Mouse (Mus musculus) kidney, postnatal 0 days (tissue): ENCODE results near the gene Ctbp2. TPM values are rescaled to one million over a fixed set of nuclear protein-coding genes. Genes with fewer than 3 reads are reported as not detected.

Experiments used
- ATAC-seq: fragments of 200-750 bp; cut with Nextera tagmentation; replicated peaks from 2 replicates; pipeline ENCODE4 v1.8.0; 2017; ENCODE audit warnings: low read depth, moderate number of reproducible peaks, moderate TSS enrichment, moderate library complexity; ENCODE audit not compliant: low FRiP score
- DNase-seq: peaks from one replicate; pipeline ENCODE4 v3.0.0-alpha.2; 2016; ENCODE audit warnings: low spot score
- H3K27ac ChIP-seq: fragments of 300-500 bp; sonication (generic); 2 replicates; pipeline ENCODE4 v1.5.1; 2014; ENCODE audit warnings: mild to moderate bottlenecking
- H3K27me3 ChIP-seq: fragments of 300-500 bp; sonication (generic); 2 replicates; pipeline ENCODE4 v1.6.1; 2014; ENCODE audit warnings: low read length, mixed read lengths; ENCODE audit not compliant: insufficient read depth
- H3K36me3 ChIP-seq: fragments of 300-500 bp; sonication (generic); 2 replicates; pipeline ENCODE4 v1.6.1; 2014; ENCODE audit warnings: low read length, mixed read lengths; ENCODE audit not compliant: insufficient read depth
- H3K4me1 ChIP-seq: fragments of 300-500 bp; sonication (generic); replicated peaks from 2 replicates; pipeline ENCODE4 v1.6.1; 2014; ENCODE audit warnings: antibody characterized with exemption, low read length, mixed read lengths; ENCODE audit not compliant: insufficient read depth
- H3K4me2 ChIP-seq: fragments of 300-500 bp; sonication (generic); 2 replicates; pipeline ENCODE4 v1.6.1; 2014; ENCODE audit warnings: mild to moderate bottlenecking, low read length, moderate library complexity, mixed read lengths
- H3K4me3 ChIP-seq: fragments of 300-500 bp; sonication (generic); replicated peaks from 2 replicates; pipeline ENCODE4 v1.5.1; 2014; ENCODE audit warnings: low read depth, low read length
- H3K9ac ChIP-seq: fragments of 300-500 bp; sonication (generic); 2 replicates; pipeline ENCODE4 v1.6.1; 2014; ENCODE audit warnings: low read depth, low read length
- H3K9me3 ChIP-seq: fragments of 300-500 bp; sonication (generic); replicated peaks from 2 replicates; pipeline ENCODE4 v1.6.1; 2016; ENCODE audit warnings: low read length, inconsistent platforms, mixed read lengths
- CTCF ChIP-seq: IDR thresholded peaks from 2 replicates; pipeline ENCODE4 v1.5.1; 2016; ENCODE audit warnings: antibody characterized with exemption, low read depth, mild to moderate bottlenecking, moderate library complexity
- WGBS: fragments of 180-500 bp; shearing (Covaris S2); extraction: QIAGEN DNeasy Blood & Tissue Kit; methylation state at CpG from one replicate; pipeline ENCODE4 v1.1.7; 2014; 5-methylcytosine and 5-hydroxymethylcytosine counted together
- polyA plus RNA-seq: library from polyadenylated mRNA; unstranded; fragments of >200 nt; fragmentation: Nextera tagmentation; extraction: Ambion mirVana; gene quantifications from 2 replicates; pipeline ENCODE4 v1.2.1, GENCODE M21; 2015

Gene Ctbp2
- polyA plus RNA-seq, 1 experiment from 2014 or later: 89.1 TPM

DNA sequence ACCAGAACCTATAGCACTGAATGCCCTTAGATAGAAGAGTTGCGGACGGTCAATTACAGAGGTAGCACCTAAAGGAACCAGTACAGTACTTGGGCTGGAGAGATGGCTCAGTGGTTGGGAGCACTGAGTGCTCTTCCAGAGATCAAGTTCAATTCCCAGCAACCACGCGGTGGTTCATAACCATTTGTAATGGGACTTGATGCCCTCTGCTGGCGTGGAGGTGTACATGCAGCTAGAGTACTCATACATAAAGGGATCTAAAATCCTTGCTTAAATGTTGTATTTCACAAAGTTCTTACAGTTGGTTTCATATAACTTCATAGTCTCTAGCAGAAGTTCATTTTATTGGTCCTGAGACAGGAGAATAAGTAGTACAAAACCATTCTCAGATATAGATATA lies 9.4 kb upstream of the Ctbp2 start:
- ATAC-seq: no peak
- 81% methylated on average over 5 of the region's 5 CpGs for WGBS
- H3K36me3 ChIP-seq: no peaks in the 10 kb centered on the region
- H3K9me3 ChIP-seq: no peaks in the 10 kb centered on the region
- H3K9ac ChIP-seq: no peak overlapping the region
- H3K27me3 ChIP-seq: no peaks in the 10 kb centered on the region
- no peak overlapping the region for H3K27ac ChIP-seq
- no peak overlapping the region for H3K4me2 ChIP-seq
- TF ChIP-seq CTCF: peak; percentile 51
- no peaks in the 10 kb centered on the region for H3K4me1 ChIP-seq
- H3K4me3 ChIP-seq: no peak overlapping the region
- no peak for DNase-seq

DNA sequence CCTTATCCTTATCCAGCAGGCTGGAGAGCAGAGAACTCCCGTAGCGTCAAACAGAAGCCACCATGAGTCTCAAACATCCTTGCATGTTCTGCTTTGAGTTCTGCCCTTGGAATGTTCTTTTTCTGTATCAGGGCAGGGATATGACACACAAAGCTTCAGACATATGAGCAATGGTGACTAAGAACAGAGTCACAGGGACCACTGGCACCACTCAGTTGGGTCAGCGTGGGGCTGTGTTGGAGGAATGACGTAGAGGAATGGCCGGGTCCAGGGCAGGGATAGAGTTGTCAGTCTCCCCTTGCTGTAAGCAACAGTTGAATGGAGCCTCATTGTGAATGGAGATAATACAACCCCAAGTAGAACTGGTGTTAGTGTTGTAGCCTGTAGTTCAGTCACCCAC lies 8.5 kb upstream of the Ctbp2 start:
- Histone ChIP-seq H3K36me3 (no peaks in the 10 kb centered on the region), H3K4me3 (no peak overlapping the region), H3K9me3 (no peaks in the 10 kb centered on the region), H3K9ac (no peak overlapping the region), H3K4me1 (no peaks in the 10 kb centered on the region), H3K27ac (no peak overlapping the region), H3K27me3 (no peaks in the 10 kb centered on the region), H3K4me2 (no peak overlapping the region)
- ATAC-seq (no peak), DNase-seq (no peak)
- TF ChIP-seq CTCF: no peak
- 96% methylated on average over 5 of the region's 5 CpGs for WGBS

DNA sequence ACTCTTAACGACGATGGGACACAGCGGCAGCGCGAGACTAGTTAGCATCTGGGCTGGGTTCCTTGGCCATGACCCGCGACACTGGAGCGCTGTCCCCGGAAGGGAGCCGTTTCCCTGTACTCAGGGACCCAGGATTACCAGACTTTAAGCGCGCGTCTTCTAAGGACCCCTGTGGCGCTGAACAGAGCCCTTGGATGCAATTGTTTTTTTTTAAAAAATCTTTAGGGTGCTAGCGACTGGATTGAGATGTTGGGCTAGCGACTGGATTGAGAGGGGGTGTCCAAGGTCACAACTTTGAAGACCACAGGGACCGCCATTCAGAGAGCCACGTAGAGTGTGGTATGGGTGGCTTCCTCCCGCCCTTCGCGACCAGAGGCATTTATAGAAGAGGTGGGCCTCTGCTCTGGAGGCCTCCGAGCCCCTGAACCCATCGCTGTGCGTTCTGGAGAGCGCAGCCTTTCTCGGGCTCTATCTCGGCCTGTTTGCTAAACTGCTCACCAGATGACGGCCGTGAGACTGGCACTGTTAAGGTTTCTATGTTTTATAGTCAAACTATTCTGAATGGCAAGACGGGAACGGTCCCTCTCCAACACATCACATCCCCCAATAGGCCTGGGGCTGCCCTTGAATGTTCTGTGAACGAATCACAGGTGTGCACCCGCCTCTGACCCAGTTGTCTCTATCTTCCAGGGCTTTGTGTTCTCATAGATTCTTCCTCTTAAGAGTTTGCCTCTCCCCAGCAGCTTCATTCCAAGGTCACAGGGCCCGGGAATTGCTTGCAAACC lies 739 bp upstream of the Ctbp2 start:
- H3K4me2 ChIP-seq: peak overlapping the region; percentile 81
- no peak for TF ChIP-seq CTCF
- H3K4me3 ChIP-seq: peak overlapping the region; percentile 94
- H3K27ac ChIP-seq: peak overlapping the region; percentile 98
- H3K27me3 ChIP-seq: no peaks in the 10 kb centered on the region
- peak overlapping the region; percentile 95 for H3K9ac ChIP-seq
- H3K36me3 ChIP-seq: no peaks in the 10 kb centered on the region
- peaks cover 9% of the 10 kb centered on the region; the same call in 1 of the 2 replicates for H3K4me1 ChIP-seq
- DNase-seq: peak; percentile 59
- no peak for ATAC-seq
- 22% methylated on average over 34 of the region's 34 CpGs for WGBS
- H3K9me3 ChIP-seq: no peaks in the 10 kb centered on the region

DNA sequence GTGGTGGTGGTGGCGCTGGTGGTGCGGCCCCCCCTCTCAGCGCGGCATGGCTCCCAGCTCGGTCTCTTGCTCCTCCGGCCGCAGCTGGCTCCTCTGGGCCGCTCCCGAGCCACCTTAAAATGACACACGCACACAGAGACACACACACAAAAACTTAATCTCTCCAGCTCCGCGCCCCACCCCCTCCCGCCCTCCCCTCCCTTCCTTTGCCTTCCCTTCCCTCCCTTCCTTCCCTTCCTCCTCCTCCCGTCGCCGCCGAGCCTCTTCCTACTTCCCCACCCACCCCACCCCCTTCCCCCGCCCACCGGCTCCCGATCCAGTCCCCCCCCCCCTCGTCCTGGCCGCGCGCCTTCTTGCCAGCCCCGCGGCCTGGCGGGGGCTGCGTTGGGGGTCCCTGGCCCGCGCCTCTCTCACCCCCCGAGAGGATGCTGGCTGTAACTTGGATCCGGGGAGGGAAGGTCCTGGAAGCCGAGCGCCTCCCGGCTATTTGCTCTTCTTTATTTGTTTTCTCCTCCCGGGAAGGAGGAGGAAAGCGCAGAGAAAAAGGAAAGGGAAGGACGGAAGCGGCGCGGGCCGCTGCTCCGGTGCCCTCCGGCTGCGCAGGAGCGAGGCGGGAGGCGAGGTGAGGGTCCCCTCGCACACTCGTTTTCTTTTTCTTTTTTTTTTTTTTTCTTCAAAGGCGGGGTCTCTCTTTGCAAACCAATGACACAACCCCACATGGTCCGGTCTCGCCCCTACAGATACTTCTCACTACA lies 733 bp downstream of the Ctbp2 start, which contains the start of gene Fgfr2:
Gene Fgfr2 (minus strand): TSS at position 107 of the 755 bp plus-strand sequence.
- Histone ChIP-seq H3K9ac (peak within 1 kb of the TSS; percentile 95), H3K4me2 (peak within 1 kb of the TSS; percentile 81), H3K9me3 (no peaks in the 10 kb centered on the region), H3K4me3 (peak within 1 kb of the TSS; percentile 94), H3K4me1 (peaks cover 13% of the 10 kb centered on the region; the same call in 1 of the 2 replicates), H3K36me3 (no peaks in the 10 kb centered on the region), H3K27ac (peak within 1 kb of the TSS; percentile 98), H3K27me3 (no peaks in the 10 kb centered on the region)
- no peak for TF ChIP-seq CTCF
- DNase-seq (peak; percentile 90), ATAC-seq (peak; percentile 65)
- under 1% methylated on average over 36 of the region's 53 CpGs for WGBS

DNA sequence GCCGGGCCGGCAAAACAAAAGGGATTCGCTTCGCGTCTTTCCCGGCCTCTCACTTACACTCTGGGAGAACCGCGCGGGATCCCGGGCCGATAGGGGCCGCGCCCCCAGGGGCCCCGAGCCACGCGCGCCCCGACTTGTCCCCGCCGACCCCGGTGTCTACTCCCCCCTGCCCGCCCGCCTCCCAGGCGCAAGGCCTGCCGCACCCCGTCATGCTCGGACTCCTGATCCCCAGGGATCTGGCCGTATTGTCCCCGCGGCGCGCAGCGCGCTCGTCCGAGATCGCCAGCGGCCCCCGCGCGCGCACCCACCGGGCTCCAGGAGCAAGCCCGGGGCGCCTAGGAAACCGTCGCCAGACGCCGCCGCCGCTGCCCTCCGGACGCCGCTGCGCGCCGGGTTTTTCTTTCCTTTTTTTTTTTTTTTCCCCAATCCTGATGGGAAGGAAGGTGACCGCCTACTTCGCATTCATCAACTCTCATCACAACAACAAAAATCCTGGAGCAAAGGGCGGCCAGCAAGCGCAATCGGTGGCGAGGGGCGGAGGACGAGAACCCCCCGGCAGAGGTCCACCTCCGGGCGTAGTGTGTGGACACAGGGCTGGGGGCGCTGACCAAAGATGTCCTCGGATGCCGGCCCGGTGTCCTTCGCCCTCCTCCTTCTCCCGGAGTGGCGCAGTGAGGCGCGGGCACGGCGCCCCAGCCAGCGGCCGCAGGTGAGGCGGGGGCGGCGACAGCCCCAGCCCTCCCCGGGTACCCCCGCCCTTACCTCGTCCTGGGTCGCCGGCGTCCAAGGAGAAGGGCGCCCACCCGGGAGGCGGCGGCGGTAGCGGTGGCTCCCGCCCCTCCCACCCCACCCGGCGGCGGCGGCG lies 1.5 kb downstream of the Ctbp2 start:
- Histone ChIP-seq H3K27ac (peak overlapping the region; percentile 98), H3K9ac (peak overlapping the region; percentile 95), H3K9me3 (no peaks in the 10 kb centered on the region), H3K4me3 (peak overlapping the region; percentile 94), H3K36me3 (no peaks in the 10 kb centered on the region), H3K4me1 (peaks cover 17% of the 10 kb centered on the region; the same call in 1 of the 2 replicates), H3K27me3 (no peaks in the 10 kb centered on the region), H3K4me2 (peak overlapping the region; percentile 81)
- peak; percentile 10 for ATAC-seq
- WGBS: under 1% methylated on average over 64 of the region's 102 CpGs
- peak; percentile 61 for DNase-seq
- no peak for TF ChIP-seq CTCF
